Mouse (Mus musculus): ENCODE measurements at regions not wholly inside any gene's neighbourhood (a gene's known extent, or its start where the extent isn't known, plus 50 kb on each side); places are given as distances from the start of the nearest gene placed in this dataset.

DNA sequence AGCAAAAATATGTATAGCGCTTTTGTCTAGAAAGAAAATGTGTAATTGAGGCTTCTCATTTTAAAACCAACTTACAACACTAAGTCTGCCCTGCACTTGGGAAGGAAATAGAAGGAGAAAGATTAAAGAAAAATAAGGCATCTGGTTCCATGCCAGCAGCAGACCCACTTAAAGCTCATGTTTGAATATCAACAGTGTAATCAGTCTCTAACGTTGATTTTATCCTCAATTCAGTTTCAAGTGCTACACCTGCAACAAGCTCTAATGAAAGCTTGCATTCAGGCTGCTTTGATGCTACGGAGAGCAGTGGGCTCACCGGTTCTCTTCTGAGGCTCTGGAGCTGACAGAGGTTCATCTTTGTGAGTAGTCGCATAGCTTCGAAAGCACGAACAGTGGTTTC is 406.6 kb upstream of the Map3k7 start:
- Histone ChIP-seq H3K4me3 (ENCODE audit: control insufficient read depth in 1 of 2, insufficient read depth in 1 of 2, low read depth in 2 of 2, low read length in 2 of 2) (no peak overlapping the region), H3K79me2 (ENCODE audit: control insufficient read depth, insufficient read depth, low read length, poor library complexity) (no peaks in the 10 kb centered on the region), H3K9me3 (replicated peaks; ENCODE audit: insufficient read depth, low read length) (no peaks in the 10 kb centered on the region), H3K27ac (ENCODE audit: control insufficient read depth, low read depth, low read length) (no peak overlapping the region), H3K36me3 (ENCODE audit: control insufficient read depth in 1 of 2, insufficient read depth in 2 of 2, low read length in 2 of 2) (no peaks in the 10 kb centered on the region), H3K27me3 (ENCODE audit: control insufficient read depth in 1 of 2, insufficient read depth in 2 of 2, low read length in 2 of 2) (no peaks in the 10 kb centered on the region), H3K9ac (ENCODE audit: control insufficient read depth, low read depth, low read length, poor library complexity, severe bottlenecking) (no peak overlapping the region), H3K4me1 (ENCODE audit: control insufficient read depth in 1 of 2, insufficient read depth in 2 of 2, low read length in 2 of 2) (no peaks in the 10 kb centered on the region)
- TF ChIP-seq ETS1 (IDR thresholded peaks at IDR 0.05; ENCODE audit: low read depth, low read length) (no peak), POLR2A (IDR thresholded peaks at IDR 0.05; ENCODE audit: control insufficient read depth in 1 of 2, insufficient read depth in 1 of 2, low read depth in 1 of 2, low read length in 2 of 2, poor library complexity in 1 of 2) (no peak), MYC (IDR thresholded peaks at IDR 0.05; ENCODE audit: low read depth, low read length) (no peak), TCF12 (IDR thresholded peaks at IDR 0.05; ENCODE audit: low read depth, low read length) (no peak), SMC3 (IDR thresholded peaks at IDR 0.05; ENCODE audit: low read depth, low read length) (no peak), USF1 (IDR thresholded peaks at IDR 0.05; ENCODE audit: low read depth, low read length) (no peak), GABPA (IDR thresholded peaks at IDR 0.05; ENCODE audit: low read depth, low read length) (no peak), BHLHE40 (IDR thresholded peaks at IDR 0.05; ENCODE audit: borderline replicate concordance, low read depth, low read length) (no peak), CTCF (IDR thresholded peaks at IDR 0.05 in 2 of 3, conservative IDR thresholded peaks at IDR 0.05 in 1 of 3; ENCODE audit: control insufficient read depth in 1 of 3, insufficient read depth in 1 of 3, low read depth in 2 of 3, low read length in 3 of 3, poor library complexity in 1 of 3, severe bottlenecking in 1 of 3) (no peak), CHD1 (IDR thresholded peaks at IDR 0.05; ENCODE audit: low read depth, low read length) (no peak), E2F4 (IDR thresholded peaks at IDR 0.05; ENCODE audit: borderline replicate concordance, low read depth, low read length) (no peak), ZMIZ1 (IDR thresholded peaks at IDR 0.05; ENCODE audit: low read depth, low read length) (no peak)
- DNase-seq (ENCODE audit: low read depth, low spot score) = no peak

DNA sequence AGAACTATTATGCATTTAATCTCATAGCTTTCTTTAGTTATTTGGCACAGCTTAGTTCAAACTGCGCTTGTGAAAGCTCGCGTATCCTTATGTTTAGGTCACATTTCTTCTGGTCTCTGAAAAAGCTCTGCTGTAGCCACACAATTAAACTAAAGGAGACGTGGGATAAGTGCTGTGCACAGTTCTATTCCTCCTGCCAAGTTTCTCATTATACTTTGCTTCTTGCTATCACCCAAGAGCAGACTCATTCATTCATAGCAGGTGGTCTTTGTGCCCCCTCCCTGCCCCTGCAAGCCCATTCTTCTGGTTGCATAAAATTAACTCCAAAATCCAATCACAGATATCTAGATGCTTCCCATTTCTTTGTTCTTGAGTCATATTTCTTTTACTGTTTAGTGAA is 403.6 kb upstream of the Map3k7 start:
- no peak overlapping the region for H3K27ac ChIP-seq (ENCODE audit: control insufficient read depth, low read depth, low read length)
- no peak overlapping the region for H3K4me3 ChIP-seq (ENCODE audit: control insufficient read depth in 1 of 2, insufficient read depth in 1 of 2, low read depth in 2 of 2, low read length in 2 of 2)
- H3K36me3 ChIP-seq (ENCODE audit: control insufficient read depth in 1 of 2, insufficient read depth in 2 of 2, low read length in 2 of 2) = no peaks in the 10 kb centered on the region
- H3K79me2 ChIP-seq (ENCODE audit: control insufficient read depth, insufficient read depth, low read length, poor library complexity) = no peaks in the 10 kb centered on the region
- no peaks in the 10 kb centered on the region for H3K9me3 ChIP-seq (replicated peaks; ENCODE audit: insufficient read depth, low read length)
- H3K27me3 ChIP-seq (ENCODE audit: control insufficient read depth in 1 of 2, insufficient read depth in 2 of 2, low read length in 2 of 2) = no peaks in the 10 kb centered on the region
- no peak for DNase-seq (ENCODE audit: low read depth, low spot score)
- H3K4me1 ChIP-seq (ENCODE audit: control insufficient read depth in 1 of 2, insufficient read depth in 2 of 2, low read length in 2 of 2) = no peaks in the 10 kb centered on the region
- TF ChIP-seq NRF1 (IDR thresholded peaks at IDR 0.05; ENCODE audit: insufficient read depth, low read depth, low read length, poor library complexity, severe bottlenecking) (no peak), EP300 (IDR thresholded peaks at IDR 0.05; ENCODE audit: low read depth in 1 of 2, low read length in 2 of 2) (no peak), MAX (IDR thresholded peaks at IDR 0.05; ENCODE audit: low read length) (no peak), CHD2 (IDR thresholded peaks at IDR 0.05; ENCODE audit: low read length) (no peak), E2F4 (IDR thresholded peaks at IDR 0.05; ENCODE audit: borderline replicate concordance, low read depth, low read length) (no peak), POLR2A (IDR thresholded peaks at IDR 0.05; ENCODE audit: control insufficient read depth in 1 of 2, insufficient read depth in 1 of 2, low read depth in 1 of 2, low read length in 2 of 2, poor library complexity in 1 of 2) (no peak), ZMIZ1 (IDR thresholded peaks at IDR 0.05; ENCODE audit: low read depth, low read length) (no peak), SMC3 (IDR thresholded peaks at IDR 0.05; ENCODE audit: low read depth, low read length) (no peak), JUND (IDR thresholded peaks at IDR 0.05; ENCODE audit: low read depth, low read length) (no peak), SIN3A (IDR thresholded peaks at IDR 0.05; ENCODE audit: low read length) (no peak), UBTF (IDR thresholded peaks at IDR 0.05; ENCODE audit: borderline replicate concordance, insufficient read depth, low read depth, low read length) (no peak), ELF1 (IDR thresholded peaks at IDR 0.05; ENCODE audit: low read depth, low read length) (no peak), BHLHE40 (IDR thresholded peaks at IDR 0.05; ENCODE audit: borderline replicate concordance, low read depth, low read length) (no peak)
- H3K9ac ChIP-seq (ENCODE audit: control insufficient read depth, low read depth, low read length, poor library complexity, severe bottlenecking) = no peak overlapping the region

All from MEL (cell line).